Mouse (Mus musculus): Measurements from ENCODE around the gene Ifit1bl1.
"Not testable (repeated sequence)": the region's sequence is repeated elsewhere in the genome, so short reads cannot be mapped to it uniquely, and the experiment has no call there.

The Ifit1bl1 gene

GRCm38 (mm10) chr19:34587898-34588692 is 13.7 kb downstream of the Ifit1bl1 start:
- DNase-seq, result not testable (repeated sequence)

- not testable (repeated sequence) for DNase-seq
Observed at GRCm38 (mm10) chr19:34585740-34586458, 15.9 kb downstream of the Ifit1bl1 start.

DNA sequence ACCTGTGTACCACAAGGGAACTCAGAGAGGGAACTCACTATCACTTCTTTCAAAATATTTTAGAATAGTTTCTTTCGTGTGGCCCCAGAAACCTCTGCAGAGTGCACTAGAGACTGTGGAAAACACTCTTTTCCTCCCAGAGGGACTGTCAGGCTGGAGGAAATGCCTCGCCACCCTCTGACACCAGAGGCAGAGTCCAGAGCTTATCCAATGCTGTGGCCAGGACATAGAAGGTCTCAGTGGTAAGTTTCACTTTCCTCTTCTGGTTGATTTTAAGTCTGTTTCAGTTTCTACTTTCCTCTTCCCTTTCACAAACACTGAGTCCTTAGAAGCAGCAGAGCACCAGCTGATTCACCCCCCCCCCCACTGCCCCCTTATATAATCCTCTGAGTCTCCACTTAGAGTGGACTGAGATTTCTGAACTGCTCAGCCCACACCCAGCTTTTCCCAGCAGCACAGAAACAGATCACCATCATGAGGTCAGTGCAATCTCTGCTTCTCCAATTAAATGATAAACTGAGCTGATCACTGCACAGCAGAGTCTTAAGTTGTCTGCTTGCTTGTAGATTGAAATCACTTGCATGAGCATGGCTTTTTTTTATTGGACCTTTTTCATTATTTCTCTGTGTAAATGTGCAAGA is 18.5 kb downstream of the Ifit1bl1 start, which contains the start of gene Ifit3:
TSS of gene Ifit3 (plus strand) at position 406 of the 641 bp plus-strand sequence.
- DNase-seq, result not testable (repeated sequence)

- not testable (repeated sequence) for DNase-seq
Observed at GRCm38 (mm10) chr19:34582696-34583095, 19.1 kb downstream of the Ifit1bl1 start.

DNA sequence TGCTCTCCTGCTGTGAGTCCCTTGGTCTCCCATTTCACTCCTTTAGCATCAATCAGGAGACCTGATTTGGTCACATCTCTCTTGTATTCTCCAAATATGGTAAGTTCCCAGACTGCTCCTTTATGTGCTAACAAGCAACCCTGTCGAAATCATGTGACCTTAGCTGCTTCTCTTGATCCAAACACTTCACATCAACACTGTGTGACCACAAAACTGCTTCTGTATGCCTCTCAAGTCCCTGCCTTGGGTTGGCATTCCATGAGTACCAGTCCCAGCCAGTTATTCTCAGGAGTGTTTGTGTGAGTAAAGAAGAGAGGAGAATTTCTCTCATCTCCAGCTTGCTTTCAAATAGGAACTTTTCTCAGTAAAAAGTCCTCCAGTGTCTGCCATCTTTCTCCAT is 24.6 kb downstream of the Ifit1bl1 start:
- DNase-seq, result no peak

DNA sequence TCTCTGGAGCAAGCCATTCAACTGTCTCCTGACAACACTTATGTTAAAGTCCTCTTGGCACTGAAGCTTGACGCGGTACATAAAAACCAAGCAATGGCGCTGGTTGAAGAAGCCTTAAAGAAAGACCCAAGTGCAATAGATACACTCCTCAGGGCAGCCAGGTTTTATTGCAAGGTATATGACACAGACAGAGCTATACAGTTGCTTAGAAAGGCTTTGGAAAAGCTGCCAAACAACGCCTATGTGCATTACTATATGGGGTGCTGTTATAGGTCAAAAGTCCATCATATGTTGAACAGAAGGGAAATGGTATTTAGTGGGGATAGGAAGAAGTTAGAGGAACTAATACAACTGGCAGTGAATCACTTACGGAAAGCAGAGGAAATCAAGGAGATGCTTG is 28.1 kb downstream of the Ifit1bl1 start:
- DNase-seq, result no peak

GRCm38 (mm10) chr19:34571080-34571479 is 30.7 kb downstream of the Ifit1bl1 start:
- DNase-seq, result no peak

DNA sequence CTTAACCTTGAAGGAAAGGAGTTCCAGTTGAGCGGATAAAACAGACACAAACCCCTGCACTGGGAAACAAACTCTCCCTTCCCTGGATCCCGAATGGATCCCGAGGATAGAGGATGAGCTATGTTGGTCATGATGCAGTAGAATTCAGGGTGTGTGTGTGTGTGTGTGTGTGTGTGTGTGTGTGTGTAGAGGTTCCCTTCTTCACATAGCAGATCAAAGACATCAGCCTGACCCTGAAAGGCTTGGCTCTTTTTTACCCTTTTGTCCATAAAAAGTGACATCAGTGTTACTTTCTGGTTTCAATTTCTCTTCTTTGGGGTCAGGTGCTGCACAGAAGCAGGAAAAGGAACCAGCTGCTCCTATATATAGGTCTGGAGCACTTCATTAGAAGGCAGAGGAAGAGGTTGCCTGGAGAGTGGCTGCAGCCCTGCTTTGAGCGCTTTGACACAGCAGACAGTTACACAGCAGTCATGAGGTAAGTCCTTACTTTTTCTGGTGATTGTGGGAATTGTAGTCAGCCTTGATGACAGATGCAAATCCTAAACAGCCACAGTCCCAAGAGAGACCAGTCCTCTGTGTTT is 31.8 kb downstream of the Ifit1bl1 start:
- no peak for DNase-seq

DNA sequence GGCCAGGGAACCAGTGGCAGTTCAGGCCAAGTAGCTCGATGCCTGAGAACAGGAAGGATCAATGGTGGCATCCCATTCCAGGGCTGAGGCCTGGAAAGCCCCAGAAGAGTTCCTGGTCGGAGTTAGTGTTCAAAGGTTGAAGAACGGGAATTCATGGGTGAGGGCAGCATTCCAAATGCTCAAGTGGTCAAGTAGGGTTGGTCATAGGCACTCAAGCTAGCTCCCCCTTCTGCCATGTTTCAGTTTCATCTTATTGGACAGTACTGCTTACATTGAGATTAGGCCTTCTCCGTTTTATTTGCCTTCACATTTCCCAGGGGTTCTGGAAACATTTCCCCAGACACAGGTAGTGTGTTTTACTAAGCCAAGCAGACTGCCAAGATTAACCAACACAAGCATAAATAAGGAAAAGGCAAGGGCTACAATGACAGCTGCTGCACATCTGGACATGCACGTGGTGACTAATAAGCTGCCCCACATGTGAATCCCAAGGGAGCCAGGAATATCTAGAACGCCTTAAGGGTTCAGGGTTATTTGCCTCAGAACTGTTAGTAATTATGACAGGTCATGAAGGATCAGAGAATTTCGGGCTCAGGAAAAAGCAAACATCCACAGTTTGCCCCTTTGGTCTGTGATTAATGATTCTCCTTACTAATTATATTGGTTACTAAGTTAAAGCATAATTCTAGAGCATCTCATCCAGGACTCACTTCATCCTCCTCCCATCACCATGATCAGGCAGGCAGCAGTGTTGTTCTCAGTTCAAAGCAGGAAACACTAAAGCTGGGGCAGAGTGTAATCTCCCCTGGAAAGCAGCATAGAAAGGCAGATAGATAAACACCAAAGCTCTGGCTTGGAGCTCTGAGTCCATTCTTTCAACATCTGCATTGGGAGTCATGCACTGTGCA is 32.5 kb downstream of the Ifit1bl1 start:
- DNase-seq, result no peak

- no peak for DNase-seq
Observed at GRCm38 (mm10) chr19:34566178-34566784, 35.5 kb downstream of the Ifit1bl1 start.

GRCm38 (mm10) chr19:34562556-34562955 is 39.2 kb downstream of the Ifit1bl1 start:
- DNase-seq, result no peak

DNA sequence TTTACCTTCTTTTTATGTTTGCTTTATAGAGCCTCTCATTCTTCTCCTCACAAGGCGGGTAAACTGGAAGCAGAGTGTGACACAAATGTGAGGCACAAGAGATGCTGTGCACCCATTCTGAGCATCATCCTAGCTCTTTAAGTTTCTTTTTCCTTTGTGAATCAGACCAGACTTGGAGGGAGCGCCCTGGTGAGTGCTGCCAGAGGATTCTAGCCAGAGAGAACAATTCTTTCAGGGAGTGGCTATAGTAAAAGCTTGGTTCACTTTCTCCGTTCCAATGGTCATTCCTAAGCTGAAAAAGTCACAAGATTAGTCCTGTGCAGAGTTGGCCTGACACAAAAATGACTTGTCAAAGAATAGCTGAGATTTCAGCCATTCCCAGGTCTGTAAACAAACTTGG is 45.1 kb downstream of the Ifit1bl1 start:
- DNase-seq, result no peak

DNA sequence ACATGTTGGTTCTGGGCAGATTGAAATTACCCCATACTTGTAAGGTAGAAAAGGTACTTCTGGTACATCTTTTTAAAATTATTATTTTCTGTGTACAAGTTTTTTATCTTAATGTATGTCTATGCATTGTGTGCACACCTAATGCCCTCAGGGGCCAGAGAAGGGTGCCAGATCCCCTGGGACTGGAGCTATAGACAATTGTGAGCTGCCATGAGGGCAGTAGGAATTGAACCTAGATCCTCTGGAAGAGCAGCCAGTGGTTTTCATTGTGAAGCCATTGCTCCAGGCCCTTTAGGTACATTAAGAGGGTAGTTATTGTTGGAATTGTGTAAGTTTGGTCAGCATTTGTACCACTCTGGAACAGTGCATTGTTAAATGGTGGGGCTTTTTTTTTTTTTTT is 47.7 kb downstream of the Ifit1bl1 start:
- no peak for DNase-seq

GRCm38 (mm10) chr19:34553522-34553921 is 48.2 kb downstream of the Ifit1bl1 start:
- DNase-seq, result no peak

- no peak for DNase-seq
Observed at GRCm38 (mm10) chr19:34553021-34553420, 48.7 kb downstream of the Ifit1bl1 start.

GRCm38 (mm10) chr19:34551981-34552380 is 49.8 kb downstream of the Ifit1bl1 start:
- no peak for DNase-seq

GRCm38 (mm10) chr19:34550534-34551223 is 51.1 kb downstream of the Ifit1bl1 start, which contains the start of gene Ifit2:
Gene Ifit2 (plus strand): TSS chr19:34550694.
- peak; percentile 44 to 47 for DNase-seq

GRCm38 (mm10) chr19:34550205-34550533 is 51.6 kb downstream of the Ifit1bl1 start:
- DNase-seq, result no peak

- DNase-seq, result peak; percentile 51 to 57
Observed at GRCm38 (mm10) chr19:34547976-34548375, 53.8 kb downstream of the Ifit1bl1 start.

DNA sequence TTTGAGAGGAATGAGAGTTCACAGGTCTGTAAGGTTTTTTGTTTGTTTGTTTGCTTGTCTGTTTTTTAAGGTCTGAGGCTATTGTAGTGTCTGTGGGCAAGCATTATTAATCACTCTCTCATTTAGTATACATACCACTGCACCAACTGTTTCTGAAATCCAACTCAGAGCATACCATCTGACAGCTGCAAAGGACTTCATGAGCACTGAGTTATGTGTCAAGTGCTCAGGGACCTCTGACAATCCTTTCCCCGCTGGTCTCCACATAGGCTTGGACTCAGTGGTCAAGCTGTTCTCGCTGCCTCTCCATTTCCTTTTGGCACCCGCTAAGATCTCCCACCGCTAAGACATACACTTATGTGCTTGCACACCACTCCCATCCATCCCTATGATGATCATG is 55.5 kb downstream of the Ifit1bl1 start:
- no peak for DNase-seq
